Mouse (Mus musculus) megakaryocyte progenitor cell, adult 5-6 weeks (primary cell): ENCODE measurements at regions not wholly inside any gene's neighbourhood (a gene's known extent, or its start where the extent isn't known, plus 50 kb on each side); places are given as distances from the start of the nearest gene placed in this dataset.
A peak's percentile ranks its signal among the peaks of the same experiment; 100 is the strongest.

ENCODE experiments used
- ATAC-seq: replicated peaks from 2 replicates; pipeline ENCODE4 v1.8.0; 2016; ENCODE audit warnings: mild to moderate bottlenecking, moderate TSS enrichment, inconsistent platforms; ENCODE audit not compliant: poor library complexity

DNA sequence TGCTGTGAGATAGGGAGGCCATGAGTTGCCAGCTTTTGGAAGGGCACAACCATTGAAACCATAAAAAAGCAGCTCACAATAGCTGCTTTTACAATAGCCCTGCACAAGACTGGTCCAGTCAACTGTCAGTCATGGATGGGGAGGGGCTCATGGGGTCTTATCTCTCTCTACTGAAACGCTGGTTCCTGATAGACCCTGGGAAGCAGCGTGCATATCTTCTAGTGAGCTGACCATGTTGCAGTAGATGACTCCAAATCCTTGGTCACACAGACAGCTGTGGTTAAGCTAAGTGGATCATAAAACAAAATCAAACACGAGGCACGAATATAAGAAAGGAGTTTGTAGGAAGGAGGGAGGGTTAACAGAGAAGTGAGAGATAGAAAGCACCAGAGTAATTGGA lies 105.0 kb downstream of the Aldh8a1 start:
- ATAC-seq, result peak; percentile 73

DNA sequence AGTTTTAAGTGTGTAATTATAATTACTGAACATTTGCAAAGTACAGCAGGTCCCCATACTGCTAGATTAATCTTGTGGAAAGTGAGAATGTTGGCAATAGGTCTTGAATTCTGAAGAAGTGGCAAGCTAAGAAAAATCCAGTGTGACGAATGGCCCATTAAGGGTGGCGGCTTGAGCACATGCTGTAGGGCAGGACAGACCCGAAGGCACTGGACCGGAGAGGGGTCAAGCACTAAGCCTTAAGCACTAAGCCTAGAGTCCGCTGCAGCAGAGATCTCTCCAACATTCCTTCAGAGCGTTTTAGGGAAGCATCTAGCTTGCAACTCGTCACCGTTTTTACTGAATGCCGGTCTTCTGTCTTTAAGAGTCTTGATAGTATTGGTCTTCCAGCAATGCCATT lies 105.6 kb downstream of the Aldh8a1 start:
- ATAC-seq, result no peak

DNA sequence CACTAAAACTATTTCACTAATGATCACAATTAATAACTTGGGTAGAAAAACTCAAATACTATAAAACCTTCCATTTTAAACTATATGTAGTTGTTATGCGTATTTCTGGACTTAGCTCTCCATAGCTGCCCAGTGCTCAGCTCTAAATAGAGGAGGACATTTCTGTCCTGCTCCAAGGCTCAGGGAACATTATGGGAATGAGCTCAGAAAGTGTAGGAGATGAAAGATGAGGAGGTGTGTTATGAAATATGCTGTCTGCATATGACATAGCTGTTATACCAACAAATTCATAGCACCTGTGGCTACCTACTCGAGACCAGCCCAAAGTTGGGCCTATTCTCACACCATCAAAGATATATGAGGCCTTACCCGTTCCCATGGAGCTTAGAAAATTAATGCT lies 106.3 kb downstream of the Aldh8a1 start:
- no peak for ATAC-seq

DNA sequence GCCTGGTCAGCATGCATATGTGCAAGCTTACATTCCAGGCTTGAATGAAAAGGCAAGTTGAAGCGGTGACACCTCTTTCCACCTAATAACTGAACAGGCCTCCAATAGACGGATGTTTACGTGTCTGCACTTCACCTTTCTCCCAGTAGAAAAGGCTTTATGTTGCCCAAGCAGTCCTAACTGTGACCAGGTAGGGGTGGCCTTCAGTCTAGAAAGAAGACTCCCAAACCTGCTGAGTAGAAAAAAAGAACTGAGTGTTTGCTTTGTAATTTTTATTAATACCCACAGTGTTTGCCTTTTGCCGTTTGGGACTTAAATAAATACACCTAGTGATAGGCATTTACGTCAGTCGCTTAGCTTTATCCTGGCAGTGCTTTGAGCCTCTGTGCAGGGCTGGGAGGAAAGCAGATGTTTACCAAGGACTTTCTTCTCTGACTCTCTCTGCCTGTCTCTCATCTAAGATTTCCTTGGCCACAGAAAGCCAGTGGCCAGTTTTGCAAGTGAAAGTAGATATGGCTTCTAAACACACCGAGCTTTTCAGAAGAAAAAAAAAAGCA lies 104.5 kb upstream of the 1700020N01Rik start:
- ATAC-seq, result no peak

DNA sequence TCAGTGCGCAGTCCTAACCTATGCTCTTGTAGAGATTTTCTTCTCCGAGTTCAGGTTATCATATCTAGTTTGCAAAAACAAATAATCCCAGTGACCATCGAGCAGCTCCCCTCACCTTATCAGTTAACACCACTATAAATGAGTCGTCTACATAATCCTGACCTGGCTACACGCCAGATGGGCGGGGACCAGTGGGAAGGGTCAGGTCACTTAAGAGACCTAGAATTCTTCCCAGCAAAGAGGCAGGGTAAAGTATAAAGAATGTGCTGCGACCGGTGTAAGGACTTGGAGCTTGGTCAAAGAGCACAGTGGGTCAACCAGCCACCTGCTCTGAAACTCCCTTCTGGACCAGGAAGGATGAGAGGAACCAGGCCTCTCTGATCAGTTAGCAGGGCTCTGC lies 102.0 kb upstream of the 1700020N01Rik start:
- ATAC-seq, result no peak

DNA sequence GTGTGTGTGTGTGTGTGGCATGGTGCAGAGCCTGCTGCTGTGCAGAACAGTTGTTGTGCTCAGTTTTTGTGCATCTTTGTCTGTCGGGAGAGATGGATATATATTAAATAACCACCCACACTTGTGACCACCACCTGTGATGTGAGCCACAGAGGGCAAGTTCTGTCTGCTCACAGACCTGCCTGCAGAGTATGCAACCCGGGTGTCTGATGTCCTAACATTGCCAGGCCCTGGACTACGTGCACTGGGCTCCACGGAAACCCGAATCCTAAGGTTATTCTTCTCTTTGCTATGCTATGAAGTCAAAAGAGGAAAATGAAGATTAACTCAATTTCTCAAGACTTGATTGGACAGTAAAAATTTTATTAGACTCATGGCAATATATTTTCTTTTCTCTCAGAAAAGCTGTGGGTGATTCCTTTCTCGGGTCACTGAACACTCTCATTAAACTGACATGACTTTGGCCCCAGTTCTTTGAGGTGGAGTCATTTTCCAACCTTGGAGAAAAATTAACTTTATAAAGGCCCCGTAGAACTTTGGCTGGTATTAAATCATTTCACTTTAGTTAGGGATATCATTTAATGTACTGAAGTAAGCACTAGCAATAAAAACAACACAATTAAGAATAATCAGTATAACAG lies 100.6 kb upstream of the 1700020N01Rik start:
- ATAC-seq, result no peak

DNA sequence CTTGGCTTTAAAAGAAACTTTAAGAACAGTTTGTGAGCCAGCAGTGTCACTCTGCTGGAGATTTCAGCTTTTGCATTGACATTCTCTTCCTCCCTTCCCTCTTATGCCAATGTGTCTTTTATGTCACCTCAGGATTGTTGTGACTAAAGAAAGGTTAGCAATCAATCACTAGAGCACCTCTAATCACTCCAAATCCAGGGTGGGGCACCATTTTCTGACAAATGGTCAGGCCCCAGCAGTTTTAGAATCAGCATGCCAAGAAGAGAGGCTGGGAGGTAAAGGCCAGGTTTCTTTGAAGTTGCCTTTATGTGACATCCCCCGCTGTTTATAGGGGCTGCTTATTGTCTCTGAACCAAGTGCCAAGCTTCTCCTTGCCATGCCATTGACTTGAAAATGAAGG lies 98.4 kb upstream of the 1700020N01Rik start:
- ATAC-seq, result no peak

DNA sequence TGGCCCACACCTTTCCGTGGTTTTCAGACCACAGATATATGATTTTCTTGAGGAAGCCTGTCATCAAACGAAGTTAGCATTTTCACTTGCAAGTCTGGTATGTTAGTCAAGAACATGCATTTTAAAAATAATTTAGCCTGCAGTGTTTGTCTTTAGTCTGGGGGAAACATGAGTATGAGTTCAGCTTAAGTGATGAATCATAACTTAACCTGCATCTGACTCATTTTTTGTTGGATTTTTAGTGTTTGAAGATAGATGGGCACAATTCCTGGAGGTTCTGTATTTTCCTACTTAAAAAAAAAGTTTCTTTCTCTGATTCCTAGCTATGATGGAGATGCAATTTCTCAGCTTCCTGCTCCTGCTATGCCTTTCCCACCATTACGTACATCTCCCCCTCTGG lies 95.8 kb upstream of the 1700020N01Rik start:
- ATAC-seq, result no peak

DNA sequence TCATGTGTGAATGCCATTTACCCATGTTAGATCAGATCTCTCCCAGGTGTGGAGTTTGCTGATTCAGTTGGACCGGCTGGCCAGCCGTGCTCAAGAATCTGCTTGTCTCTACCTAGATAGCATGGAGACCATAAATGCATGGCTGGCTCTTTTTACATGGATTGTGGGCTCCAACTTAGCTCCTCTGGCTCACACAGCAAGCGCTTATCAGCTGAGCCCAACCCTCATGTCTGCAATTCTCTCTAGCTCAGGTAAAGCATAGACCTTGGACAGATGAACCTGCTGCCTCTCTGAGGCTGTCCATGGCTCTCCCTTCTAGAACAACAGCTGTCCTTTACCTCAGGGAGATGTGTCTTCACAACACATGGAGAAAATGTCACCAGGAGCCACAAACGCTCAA lies 94.8 kb upstream of the 1700020N01Rik start:
- ATAC-seq, result no peak

DNA sequence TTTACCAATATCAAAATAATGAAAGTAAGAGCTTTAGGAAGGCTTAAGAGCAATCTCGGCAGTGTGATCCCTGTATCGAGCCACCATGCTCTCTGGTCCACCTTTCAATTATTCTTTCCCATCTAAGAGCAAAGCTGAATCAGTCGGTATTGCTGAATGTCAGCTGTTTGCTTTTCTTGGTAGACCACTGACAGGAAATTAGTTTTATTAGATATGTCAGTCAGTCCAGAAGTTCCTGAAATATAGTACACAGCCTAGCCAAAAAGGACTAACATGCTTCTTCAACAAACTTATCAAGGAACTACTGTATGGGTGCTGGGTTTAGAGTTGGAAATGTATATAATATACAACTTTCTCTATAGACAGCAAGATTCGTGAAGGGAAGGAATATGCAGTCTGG lies 91.3 kb upstream of the 1700020N01Rik start:
- ATAC-seq, result no peak

DNA sequence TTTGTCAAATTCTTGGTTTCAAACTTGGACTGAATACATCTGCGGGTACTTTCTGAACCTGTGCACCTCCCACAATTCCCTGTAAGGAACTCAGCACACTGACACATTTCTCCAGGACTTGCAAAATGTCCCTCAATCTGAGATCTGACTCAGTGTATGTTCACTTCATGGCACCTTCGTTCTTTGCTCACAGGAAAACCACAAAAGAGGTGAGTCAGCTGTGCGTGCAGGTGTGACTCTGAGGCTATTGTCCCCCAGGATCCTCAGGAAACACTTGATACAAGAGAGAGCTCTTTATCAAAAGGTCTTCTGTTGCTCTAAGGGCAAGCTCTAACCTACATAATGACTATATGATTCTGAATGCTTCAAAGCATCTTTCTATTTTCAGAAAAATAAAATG lies 88.5 kb upstream of the 1700020N01Rik start:
- ATAC-seq, result no peak

DNA sequence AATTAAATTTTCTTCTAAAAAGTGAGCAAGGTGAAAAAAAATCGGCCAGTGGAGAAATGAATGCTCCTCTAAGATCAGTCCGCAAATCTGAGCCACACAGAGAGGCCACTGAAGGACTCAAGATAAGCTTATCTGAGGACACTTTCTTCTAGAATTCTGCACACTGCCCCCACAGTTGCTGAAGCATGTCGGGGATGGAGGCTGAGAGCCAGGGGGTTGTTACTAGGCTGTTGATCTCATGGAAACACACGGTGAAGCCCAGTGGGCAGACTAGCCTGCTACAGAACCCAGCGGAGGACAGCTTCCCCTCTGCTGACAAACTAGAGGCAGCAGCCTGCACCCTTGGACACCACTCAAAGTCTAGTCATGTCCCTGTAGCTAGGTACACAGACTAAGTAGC lies 81.6 kb upstream of the 1700020N01Rik start:
- ATAC-seq, result peak; percentile 87

DNA sequence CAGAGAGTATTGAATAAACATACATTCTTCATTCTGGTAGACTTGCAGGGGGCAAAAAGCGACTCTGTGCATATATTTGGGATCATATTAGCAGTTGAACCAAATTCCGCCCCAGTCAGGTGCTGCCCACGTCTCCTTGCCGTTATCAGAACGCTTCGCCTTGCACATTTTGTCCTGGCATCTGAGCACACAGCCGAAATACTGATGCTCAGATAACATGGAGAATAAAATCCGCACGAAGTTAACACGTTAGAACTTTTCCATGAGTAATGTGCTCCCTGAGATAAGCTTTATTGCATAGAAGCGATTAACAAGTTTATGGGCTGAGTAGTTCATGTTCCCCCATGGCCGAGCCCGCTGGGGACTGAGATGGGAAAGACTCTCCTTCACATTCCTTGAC lies 80.5 kb upstream of the 1700020N01Rik start:
- ATAC-seq, result peak; percentile 56

DNA sequence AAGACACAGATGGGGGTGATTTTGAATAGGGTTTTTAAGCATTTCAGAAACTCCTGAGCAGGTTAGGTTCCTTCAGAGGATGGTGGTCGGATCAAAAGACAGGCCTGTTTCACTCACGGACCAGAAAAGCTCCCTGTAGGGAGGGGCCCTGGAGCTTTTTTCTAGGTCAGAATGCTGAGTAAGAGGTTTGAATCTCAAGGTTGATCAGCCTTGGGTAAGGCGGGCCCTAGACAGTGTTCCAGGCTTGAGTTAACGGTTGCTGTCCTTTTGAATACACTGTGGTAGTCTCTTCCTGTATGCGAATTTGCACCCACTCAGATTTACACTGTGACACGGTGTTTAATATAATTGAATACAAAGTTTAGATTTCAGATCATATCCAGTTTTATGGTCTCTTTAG lies 75.2 kb upstream of the 1700020N01Rik start:
- ATAC-seq, result no peak

DNA sequence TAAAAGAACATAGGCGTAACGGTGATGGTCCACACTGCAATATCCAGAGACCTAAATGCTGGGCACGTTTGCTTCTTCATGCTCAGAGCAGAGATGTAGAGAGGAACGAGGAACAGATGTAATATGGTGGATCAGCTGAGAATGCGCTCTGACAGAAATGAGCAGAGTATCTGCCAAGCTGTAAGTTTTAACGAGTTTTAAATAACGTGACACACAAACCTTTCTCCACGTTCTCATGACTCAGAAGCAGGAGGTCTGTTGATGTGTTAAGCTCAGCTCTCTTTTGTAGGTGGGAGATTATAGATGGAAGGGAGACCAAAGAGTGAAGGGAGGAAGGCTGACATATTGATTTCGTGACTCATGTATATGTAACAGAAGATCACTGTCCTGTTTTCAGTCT lies 72.1 kb upstream of the 1700020N01Rik start:
- no peak for ATAC-seq

DNA sequence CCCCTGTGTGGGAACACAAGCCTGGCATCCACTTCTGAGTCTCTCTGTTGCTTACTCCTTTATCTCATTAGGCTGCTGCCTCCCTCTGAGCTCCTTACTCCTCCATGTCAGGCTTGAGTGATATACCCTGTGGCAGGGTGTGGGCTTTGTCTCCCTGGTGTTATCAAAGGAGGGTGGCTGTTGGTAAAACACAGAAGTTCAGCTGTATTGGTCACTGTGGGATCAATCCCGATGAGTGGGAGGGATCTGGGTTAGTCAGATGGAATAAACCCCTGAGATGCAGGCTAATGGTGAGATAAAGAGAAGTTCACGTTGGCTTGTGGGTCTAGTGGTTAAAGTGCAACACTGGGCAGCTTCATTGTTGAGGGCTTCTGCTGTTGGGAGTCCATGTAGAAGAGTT lies 67.4 kb upstream of the 1700020N01Rik start:
- ATAC-seq, result peak; percentile 91

DNA sequence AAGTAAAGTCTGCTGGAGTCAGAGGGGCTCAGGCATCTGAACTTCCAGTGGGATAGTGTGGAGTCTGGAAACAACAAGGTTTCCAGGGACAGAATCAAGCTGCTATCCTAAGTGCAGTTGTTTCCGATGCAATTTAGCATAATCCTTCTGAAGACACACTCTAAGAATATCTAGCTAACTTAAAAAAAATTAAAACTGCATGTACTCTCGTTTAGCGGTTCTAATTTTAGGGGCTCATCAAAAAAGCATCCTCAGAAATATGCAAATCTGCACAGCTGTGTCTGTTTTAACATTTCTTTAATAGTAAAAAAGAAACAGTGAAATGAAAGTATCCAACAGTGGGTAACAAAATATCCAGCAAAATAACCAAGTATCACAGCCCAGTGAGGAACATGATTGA lies 64.5 kb upstream of the 1700020N01Rik start:
- ATAC-seq, result no peak

DNA sequence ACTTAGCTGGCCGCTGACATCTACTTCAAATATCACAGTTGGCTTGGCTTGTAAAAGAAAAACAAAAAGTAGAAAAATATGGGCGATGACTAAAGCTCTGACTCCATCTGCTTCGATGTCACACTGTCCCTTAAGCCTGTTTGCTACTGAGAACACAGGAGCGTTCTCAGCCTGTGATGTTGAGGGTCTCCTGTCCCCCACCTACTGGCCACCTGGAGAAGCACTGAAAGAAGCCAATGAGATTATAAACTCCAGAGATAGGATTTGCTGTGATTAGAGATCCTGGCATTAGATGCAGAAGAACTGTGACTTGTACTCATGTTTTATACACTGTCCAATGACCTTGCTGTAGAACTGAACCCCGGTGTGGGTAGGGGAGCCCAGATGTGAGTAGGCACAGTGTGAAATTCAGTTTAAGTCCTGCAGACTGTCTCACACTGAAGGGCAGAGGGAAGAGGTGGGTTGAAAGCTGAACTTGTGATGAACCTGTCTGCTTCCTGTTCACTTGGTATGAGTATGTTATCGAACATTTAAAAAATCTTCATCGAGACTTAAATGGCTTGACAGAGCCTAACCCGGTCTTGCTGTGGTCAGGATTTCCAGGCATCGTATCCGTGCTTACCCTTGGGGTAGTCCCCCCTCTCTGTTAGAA lies 63.7 kb upstream of the 1700020N01Rik start:
- no peak for ATAC-seq

DNA sequence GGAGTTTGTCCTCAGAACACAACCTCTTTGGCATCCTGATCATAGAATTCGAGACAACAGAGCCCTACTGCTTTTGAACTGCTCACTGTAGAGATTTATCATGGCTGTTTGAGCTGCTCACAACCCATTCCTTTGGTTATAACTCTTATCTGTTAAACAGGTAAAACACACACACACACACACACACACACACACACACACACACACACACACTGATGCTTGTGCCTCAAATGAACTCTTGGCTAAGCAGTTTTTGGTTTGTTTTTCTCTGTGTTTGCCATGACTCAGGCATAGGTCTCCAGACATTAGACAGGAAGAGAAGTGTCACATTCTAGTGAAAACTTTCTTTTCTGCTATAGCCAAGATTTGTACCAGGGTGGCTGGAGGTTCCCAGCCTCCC lies 60.8 kb upstream of the 1700020N01Rik start:
- ATAC-seq, result no peak

DNA sequence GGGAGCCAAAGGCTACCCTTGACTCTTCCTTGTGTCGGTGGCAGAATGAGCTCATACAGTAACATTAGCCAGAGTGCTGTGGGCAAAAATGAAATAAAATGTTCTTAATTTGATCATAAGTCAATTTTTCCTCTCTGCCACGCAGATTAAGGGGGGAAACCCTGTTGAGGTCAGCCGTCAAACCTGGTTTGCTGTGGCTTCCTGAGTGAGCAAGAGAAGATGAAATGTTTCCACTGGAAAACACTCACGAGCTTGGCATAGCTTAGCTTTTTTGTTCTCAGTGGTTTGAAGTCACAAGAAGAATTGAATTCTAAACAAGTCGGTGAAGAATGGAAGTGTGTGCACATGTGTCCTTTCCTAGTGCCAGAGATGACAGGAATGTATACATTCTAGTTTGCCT lies 57.3 kb upstream of the 1700020N01Rik start:
- ATAC-seq, result no peak

DNA sequence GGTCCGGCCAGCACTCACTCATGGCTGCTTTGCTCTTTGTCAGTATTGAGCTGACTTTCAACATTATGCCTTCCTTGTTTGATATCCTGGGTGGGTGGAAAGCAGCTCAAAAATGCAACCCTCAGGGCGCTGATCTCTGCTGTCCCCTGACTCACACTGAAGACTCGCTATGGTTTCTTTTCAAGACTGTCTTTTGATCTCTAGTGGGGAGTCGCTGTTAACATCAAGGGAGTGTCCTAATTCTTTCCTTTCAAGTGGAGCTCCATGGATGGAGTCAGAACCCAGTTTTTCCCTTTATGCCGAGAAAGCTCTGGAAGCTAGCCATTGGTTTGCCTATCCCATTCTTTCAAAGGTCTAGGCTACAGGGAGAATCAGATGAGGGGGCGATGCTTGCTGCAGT lies 54.5 kb upstream of the 1700020N01Rik start:
- ATAC-seq, result no peak
